Mouse (Mus musculus) cortical plate, adult 2 months (tissue): Measurements from ENCODE around the gene Rnf123.

ENCODE experiments used
- CTCF ChIP-seq: fragments of 200-500 bp; IDR thresholded peaks from 2 replicates; pipeline ENCODE4 v1.5.1; 2011; ENCODE audit warnings: mild to moderate bottlenecking, control low read depth, low read length; ENCODE audit not compliant: insufficient read depth; ENCODE audit errors: extremely low read depth
- POLR2A ChIP-seq: fragments of 200-500 bp; IDR thresholded peaks from 2 replicates; pipeline ENCODE4 v1.6.1; 2011; ENCODE audit warnings: mild to moderate bottlenecking, low read length, control low read depth; ENCODE audit not compliant: insufficient read depth; ENCODE audit errors: extremely low read depth

DNA sequence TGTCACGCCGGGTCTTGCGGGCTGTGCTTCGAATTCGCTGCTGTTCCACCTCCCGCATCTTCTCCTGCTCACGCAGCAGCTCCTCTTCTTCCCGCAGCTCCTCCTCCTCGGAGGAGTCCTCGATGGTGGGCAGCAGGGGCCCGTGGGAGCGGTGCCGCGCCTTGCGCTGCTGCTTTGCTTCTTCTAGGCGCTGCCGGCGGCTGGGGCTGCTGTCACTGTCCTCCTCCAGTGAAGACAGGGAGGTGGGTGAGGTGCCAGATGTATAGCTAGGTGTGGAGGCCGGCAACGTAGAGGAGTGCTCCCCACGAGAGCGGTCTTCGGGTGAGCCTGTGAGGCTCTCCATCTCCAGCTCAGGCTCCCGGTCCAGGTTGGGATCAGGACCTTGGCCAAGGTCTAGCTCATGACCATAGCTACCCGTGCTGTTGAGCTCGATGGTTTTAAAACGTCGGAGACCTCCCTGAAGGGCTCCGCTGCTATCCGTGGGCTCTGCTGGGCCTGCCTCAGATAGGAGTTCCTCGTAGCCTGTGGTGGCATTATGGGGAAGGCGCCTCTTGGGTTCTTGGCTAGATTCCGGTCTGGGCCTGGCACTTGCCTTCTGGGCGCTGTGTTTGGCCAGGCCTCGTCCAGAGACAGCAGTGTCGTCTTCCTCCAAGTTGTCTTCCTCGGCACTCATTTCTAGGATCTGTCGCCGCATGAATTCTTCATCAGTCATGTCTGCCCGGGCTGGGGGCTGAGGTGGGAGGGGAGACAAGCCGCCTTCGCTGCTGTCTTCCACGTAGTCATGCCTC, 32.3 kb upstream of the Rnf123 start:
- TF ChIP-seq POLR2A: no peak
- TF ChIP-seq CTCF: no peak
